Mouse (Mus musculus) G1E (cell line): Measurements from ENCODE around the gene Pi4k2b.

Experiments
- CTCF ChIP-seq: IDR thresholded peaks from 2 replicates; pipeline ENCODE4 v1.5.1; 2012; ENCODE audit warnings: low read depth, low read length, inconsistent platforms, mixed read lengths
- POLR2AphosphoS5 ChIP-seq: IDR thresholded peaks from 2 replicates; pipeline ENCODE4 v1.6.1; 2012; ENCODE audit warnings: low read depth, low read length, inconsistent platforms; ENCODE audit not compliant: insufficient replicate concordance
- TAL1 ChIP-seq: conservative IDR thresholded peaks from 2 replicates; pipeline ENCODE4 v1.6.1; 2012; ENCODE audit warnings: low read depth, low read length, inconsistent platforms, mixed read lengths

DNA sequence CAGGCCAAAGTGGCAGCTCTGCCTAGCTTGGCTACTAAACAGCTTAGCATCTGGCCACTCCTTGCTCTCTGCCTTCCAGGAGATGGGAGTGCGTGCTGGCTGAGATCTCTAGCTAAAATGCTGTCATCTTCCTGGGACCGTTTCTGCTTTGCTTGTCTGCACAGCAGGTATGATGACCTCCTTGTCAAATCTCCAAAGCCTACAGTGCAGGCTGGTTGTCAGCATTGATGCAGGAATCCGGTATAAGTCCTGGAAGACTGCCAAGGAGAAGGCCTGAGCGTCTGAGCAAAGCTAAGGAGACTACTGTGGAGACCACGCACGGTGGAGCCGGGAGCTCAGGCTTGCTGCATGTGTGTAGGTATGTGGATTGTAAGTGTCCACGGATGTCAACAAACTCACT, 33.9 kb downstream of the Pi4k2b start, which contains the start of gene Zcchc4:
- TF ChIP-seq POLR2AphosphoS5 = no peak
- no peak for TF ChIP-seq CTCF
- TF ChIP-seq TAL1 = no peak
